Mouse (Mus musculus) cerebral cortex, adult 2 months (tissue): Measurements from ENCODE around the gene Card6.

Source experiments
- WGBS: fragments of 180-500 bp; shearing (Covaris S2); methylation state at CpG from one replicate; pipeline ENCODE4 v1.1.7; 2018; 5-methylcytosine and 5-hydroxymethylcytosine counted together

Card6 gene

GRCm38 (mm10) chr15:5129111-5129805 lies 20.9 kb upstream of the Card6 start:
- 93% methylated on average over 12 of the region's 12 CpGs for WGBS

- 79% methylated on average over 5 of the region's 5 CpGs for WGBS
Observed at GRCm38 (mm10) chr15:5128176-5128940, 20.0 kb upstream of the Card6 start.

- WGBS: 89% methylated on average over 2 of the region's 2 CpGs
Observed at GRCm38 (mm10) chr15:5127487-5127886, 19.1 kb upstream of the Card6 start.

GRCm38 (mm10) chr15:5126456-5126855 lies 18.1 kb upstream of the Card6 start:
- WGBS: 68% methylated on average over 4 of the region's 4 CpGs

GRCm38 (mm10) chr15:5121535-5122313 lies 13.4 kb upstream of the Card6 start:
- 75% methylated on average over 12 of the region's 12 CpGs for WGBS

GRCm38 (mm10) chr15:5119707-5120106 lies 11.4 kb upstream of the Card6 start:
- 95% methylated on average over 2 of the region's 2 CpGs for WGBS

- WGBS: 93% methylated on average over 2 of the region's 2 CpGs
Observed at GRCm38 (mm10) chr15:5119192-5119591, 10.9 kb upstream of the Card6 start.

- 88% methylated on average over 9 of the region's 9 CpGs for WGBS
Observed at GRCm38 (mm10) chr15:5118626-5119025, 10.3 kb upstream of the Card6 start.

- WGBS: 2% methylated on average over 22 of the region's 22 CpGs
Observed at GRCm38 (mm10) chr15:5117031-5117601, 8.8 kb upstream of the Card6 start.

- WGBS: 1% methylated on average over 55 of the region's 55 CpGs
Observed at GRCm38 (mm10) chr15:5116270-5117030, 8.1 kb upstream of the Card6 start, which contains the start of gene Rpl37. Gene Rpl37 (plus strand): TSS chr15:5116645.

- 69% methylated on average over 8 of the region's 8 CpGs for WGBS
Observed at GRCm38 (mm10) chr15:5115173-5115572, 6.8 kb upstream of the Card6 start.

- 85% methylated on average over 3 of the region's 3 CpGs for WGBS
Observed at GRCm38 (mm10) chr15:5112651-5113050, 4.3 kb upstream of the Card6 start.

GRCm38 (mm10) chr15:5108655-5109040 lies 309 bp upstream of the Card6 start:
- WGBS: 63% methylated on average over 3 of the region's 3 CpGs

- 39% methylated on average over 2 of the region's 2 CpGs for WGBS
Observed at GRCm38 (mm10) chr15:5106293-5106692, 2.0 kb downstream of the Card6 start.

- WGBS: 79% methylated on average over 6 of the region's 6 CpGs
Observed at GRCm38 (mm10) chr15:5105891-5106290, 2.4 kb downstream of the Card6 start.

- 84% methylated on average over 4 of the region's 4 CpGs for WGBS
Observed at GRCm38 (mm10) chr15:5102312-5102711, 6.0 kb downstream of the Card6 start.

GRCm38 (mm10) chr15:5097376-5097775 lies 11.0 kb downstream of the Card6 start:
- WGBS: 100% methylated on average over 1 of the region's 1 CpGs

GRCm38 (mm10) chr15:5095534-5096301 lies 12.6 kb downstream of the Card6 start:
- WGBS: 92% methylated on average over 11 of the region's 11 CpGs

- WGBS: 95% methylated on average over 10 of the region's 10 CpGs
Observed at GRCm38 (mm10) chr15:5090131-5090530, 18.2 kb downstream of the Card6 start.

GRCm38 (mm10) chr15:5088850-5089608 lies 19.3 kb downstream of the Card6 start:
- WGBS: 66% methylated on average over 7 of the region's 7 CpGs
